Mouse (Mus musculus): ENCODE measurements around the gene Cd72. TPM values are rescaled to one million over a fixed set of nuclear protein-coding genes. Genes with fewer than 3 reads are reported as not detected.

Cd72 gene
- total and polyA plus RNA-seq, 3 experiments = 24.0 to 61.4 (median 55.9) TPM

- Histone ChIP-seq H3K9ac (ENCODE audit: insufficient read depth, low read depth) (peak overlapping the region; percentile 4; the same call in 1 of the 2 replicates), H3K4me1 (ENCODE audit: control insufficient read depth in 1 of 2, insufficient read depth in 2 of 2) (peaks cover 0 to 22% of the 10 kb centered on the region in 2 experiments; a peak in 2 of 4 replicates), H3K4me2 (ENCODE audit: insufficient read depth, low read depth, poor library complexity, severe bottlenecking) (peak overlapping the region; percentile 58), H3K36me3 (replicated peaks in 1 of 2; ENCODE audit: control insufficient read depth in 1 of 2, insufficient read depth in 1 of 2, low read length in 1 of 2) (peaks cover 4 to 31% of the 10 kb centered on the region in 2 experiments), H3K27me3 (replicated peaks) (peaks cover 42% of the 10 kb centered on the region), H3K9me3 (replicated peaks; ENCODE audit: low read length) (no peaks in the 10 kb centered on the region), H3K27ac (ENCODE audit: insufficient read depth, low read depth) (no peak overlapping the region), H3K4me3 (replicated peaks in 1 of 3; ENCODE audit: low read depth in 2 of 3, low read length in 2 of 3, poor library complexity in 1 of 3) (peak overlapping the region; percentile 51 to 64 (median 59)), H3K79me2 (replicated peaks; ENCODE audit: control insufficient read depth, extremely low read depth, insufficient read depth, poor library complexity, severe bottlenecking) (no peaks in the 10 kb centered on the region)
- DNase-seq (ENCODE audit: extremely low read depth) = peak; percentile 28
- in situ Hi-C loops (cut with MboI; ENCODE audit: low pct_ligation_motif_present, low pct_unique_long_range_greater_than_20kb, low sequenced_read_pairs) (no loop called here), dilution Hi-C loops (cut with MboI; ENCODE audit: extremely low pct_ligation_motif_present, extremely low pct_unique_long_range_greater_than_20kb, low sequenced_read_pairs) (no loop called here)
- no peak for TF ChIP-seq MAZ (IDR thresholded peaks at IDR 0.05; ENCODE audit: low read depth, low read length)
- peak in 1 of 2 experiments; percentile 48; a peak in 2 of 4 replicates for TF ChIP-seq CTCF (conservative IDR thresholded peaks at IDR 0.05 in 1 of 2, IDR thresholded peaks at IDR 0.05 in 1 of 2; ENCODE audit: low read depth in 2 of 2, low read length in 2 of 2)
- TF ChIP-seq GABPA (IDR thresholded peaks at IDR 0.05; ENCODE audit: insufficient replicate concordance, low read depth, low read length) = no peak
- TF ChIP-seq ZKSCAN1 (IDR thresholded peaks at IDR 0.05; ENCODE audit: borderline replicate concordance, low read depth, low read length) = no peak
Observed at GRCm38 (mm10) chr4:43498983-43499382, 44.6 kb upstream of the Cd72 start.

GRCm38 (mm10) chr4:43497946-43498345 lies 43.5 kb upstream of the Cd72 start:
- no peak overlapping the region for H3K4me2 ChIP-seq (ENCODE audit: insufficient read depth, low read depth, poor library complexity, severe bottlenecking)
- H3K27me3 ChIP-seq (replicated peaks) = peaks cover 32% of the 10 kb centered on the region
- H3K27ac ChIP-seq (ENCODE audit: insufficient read depth, low read depth) = no peak overlapping the region
- no peaks in the 10 kb centered on the region for H3K9me3 ChIP-seq (replicated peaks; ENCODE audit: low read length)
- peaks cover 0 to 24% of the 10 kb centered on the region in 2 experiments; a peak in 2 of 4 replicates for H3K4me1 ChIP-seq (ENCODE audit: control insufficient read depth in 1 of 2, insufficient read depth in 2 of 2)
- DNase-seq (ENCODE audit: extremely low read depth) = no peak
- no peaks in the 10 kb centered on the region for H3K79me2 ChIP-seq (replicated peaks; ENCODE audit: control insufficient read depth, extremely low read depth, insufficient read depth, poor library complexity, severe bottlenecking)
- in situ Hi-C loops (cut with MboI; ENCODE audit: low pct_ligation_motif_present, low pct_unique_long_range_greater_than_20kb, low sequenced_read_pairs) (no loop called here), dilution Hi-C loops (cut with MboI; ENCODE audit: extremely low pct_ligation_motif_present, extremely low pct_unique_long_range_greater_than_20kb, low sequenced_read_pairs) (no loop called here)
- H3K36me3 ChIP-seq (replicated peaks in 1 of 2; ENCODE audit: control insufficient read depth in 1 of 2, insufficient read depth in 1 of 2, low read length in 1 of 2) = peaks cover 4 to 31% of the 10 kb centered on the region in 2 experiments
- H3K9ac ChIP-seq (ENCODE audit: insufficient read depth, low read depth) = no peak overlapping the region
- no peak for TF ChIP-seq ZC3H11A (IDR thresholded peaks at IDR 0.05; ENCODE audit: low read depth, low read length)
- TF ChIP-seq CHD2 (IDR thresholded peaks at IDR 0.05; ENCODE audit: low read length) = no peak
- H3K4me3 ChIP-seq (replicated peaks in 1 of 3; ENCODE audit: low read depth in 2 of 3, low read length in 2 of 3, poor library complexity in 1 of 3) = no peak overlapping the region

- no peak overlapping the region for H3K4me2 ChIP-seq (ENCODE audit: insufficient read depth, low read depth, poor library complexity, severe bottlenecking)
- DNase-seq (ENCODE audit: extremely low read depth) = no peak
- H3K9ac ChIP-seq (ENCODE audit: insufficient read depth, low read depth) = no peak overlapping the region
- H3K4me3 ChIP-seq (replicated peaks in 1 of 3; ENCODE audit: low read depth in 2 of 3, low read length in 2 of 3, poor library complexity in 1 of 3) = no peak overlapping the region
- in situ Hi-C loops (cut with MboI; ENCODE audit: low pct_ligation_motif_present, low pct_unique_long_range_greater_than_20kb, low sequenced_read_pairs) (no loop called here), dilution Hi-C loops (cut with MboI; ENCODE audit: extremely low pct_ligation_motif_present, extremely low pct_unique_long_range_greater_than_20kb, low sequenced_read_pairs) (no loop called here)
- peaks cover 4 to 31% of the 10 kb centered on the region in 2 experiments for H3K36me3 ChIP-seq (replicated peaks in 1 of 2; ENCODE audit: control insufficient read depth in 1 of 2, insufficient read depth in 1 of 2, low read length in 1 of 2)
- no peaks in the 10 kb centered on the region for H3K9me3 ChIP-seq (replicated peaks; ENCODE audit: low read length)
- H3K27me3 ChIP-seq (replicated peaks) = peaks cover 26% of the 10 kb centered on the region
- TF ChIP-seq ZKSCAN1 (IDR thresholded peaks at IDR 0.05; ENCODE audit: borderline replicate concordance, low read depth, low read length) (no peak), MXI1 (IDR thresholded peaks at IDR 0.05; ENCODE audit: low read depth, low read length) (no peak), NELFE (IDR thresholded peaks at IDR 0.05; ENCODE audit: low read depth, low read length) (no peak), KAT2A (IDR thresholded peaks at IDR 0.05; ENCODE audit: insufficient replicate concordance, low read length) (no peak), ZNF384 (IDR thresholded peaks at IDR 0.05; ENCODE audit: low read depth, low read length) (no peak), ELF1 (IDR thresholded peaks at IDR 0.05; ENCODE audit: low read depth, low read length) (no peak), ETS1 (conservative IDR thresholded peaks at IDR 0.05; ENCODE audit: low read depth, low read length) (no peak), MAFK (IDR thresholded peaks at IDR 0.05; ENCODE audit: insufficient replicate concordance, low read length) (no peak), GABPA (IDR thresholded peaks at IDR 0.05; ENCODE audit: insufficient replicate concordance, low read depth, low read length) (no peak), UBTF (IDR thresholded peaks at IDR 0.05; ENCODE audit: low read depth, low read length) (no peak), TCF12 (IDR thresholded peaks at IDR 0.05; ENCODE audit: low read depth, low read length) (no peak), E2F4 (IDR thresholded peaks at IDR 0.05; ENCODE audit: insufficient replicate concordance, low read depth, low read length) (no peak), MEF2A (IDR thresholded peaks at IDR 0.05; ENCODE audit: borderline replicate concordance, low read depth, low read length) (no peak), NRF1 (IDR thresholded peaks at IDR 0.05; ENCODE audit: low read depth, low read length) (no peak), PAX5 (IDR thresholded peaks at IDR 0.05; ENCODE audit: low read length) (no peak), IRF4 (IDR thresholded peaks at IDR 0.05; ENCODE audit: low read depth, low read length) (no peak), USF2 (conservative IDR thresholded peaks at IDR 0.05; ENCODE audit: low read depth, low read length) (no peak), RAD21 (IDR thresholded peaks at IDR 0.05; ENCODE audit: low read depth, low read length) (no peak)
- no peak overlapping the region for H3K27ac ChIP-seq (ENCODE audit: insufficient read depth, low read depth)
- peaks cover 0 to 24% of the 10 kb centered on the region in 2 experiments; a peak in 2 of 4 replicates for H3K4me1 ChIP-seq (ENCODE audit: control insufficient read depth in 1 of 2, insufficient read depth in 2 of 2)
- H3K79me2 ChIP-seq (replicated peaks; ENCODE audit: control insufficient read depth, extremely low read depth, insufficient read depth, poor library complexity, severe bottlenecking) = no peaks in the 10 kb centered on the region
Observed at GRCm38 (mm10) chr4:43497405-43497804, 43.0 kb upstream of the Cd72 start.
